Mouse (Mus musculus): Measurements from ENCODE around the gene Art5. TPM values are rescaled to one million over a fixed set of nuclear protein-coding genes. Genes with fewer than 3 reads are reported as not detected.

Art5 gene
- polyA plus RNA-seq, 1 experiment = 6.9 TPM

- Histone ChIP-seq H3ac (ENCODE audit: control insufficient read depth, insufficient read length) (no peak overlapping the region), H3K4me2 (ENCODE audit: low read depth) (peak overlapping the region; percentile 68), H3K36me3 (ENCODE audit: control insufficient read depth, insufficient read depth) (no peaks in the 10 kb centered on the region), H3K4me3 (peak overlapping the region; percentile 23), H3K27me3 (ENCODE audit: control insufficient read depth, insufficient read depth, insufficient read length) (peaks cover 15% of the 10 kb centered on the region), H3K79me2 (ENCODE audit: control insufficient read depth, insufficient read depth) (no peaks in the 10 kb centered on the region)
- TF ChIP-seq TCF12 (IDR thresholded peaks at IDR 0.05; ENCODE audit: insufficient read depth, poor library complexity, severe bottlenecking) (no peak), REST (IDR thresholded peaks at IDR 0.05; ENCODE audit: insufficient read depth, insufficient read length) (no peak), MAX (IDR thresholded peaks at IDR 0.05; ENCODE audit: low read depth) (no peak), POLR2AphosphoS2 (IDR thresholded peaks at IDR 0.05; ENCODE audit: insufficient read length, low read depth) (no peak), MYOG (IDR thresholded peaks at IDR 0.05; ENCODE audit: control insufficient read depth in 1 of 3, insufficient read depth in 1 of 3, insufficient read length in 2 of 3, low read depth in 2 of 3) (no peak), SRF (IDR thresholded peaks at IDR 0.05; ENCODE audit: control insufficient read depth, insufficient read length, low read depth) (no peak), E2F4 (IDR thresholded peaks at IDR 0.05; ENCODE audit: insufficient read depth) (no peak), MYOD1 (IDR thresholded peaks at IDR 0.05; ENCODE audit: control insufficient read depth in 1 of 3, insufficient read length in 2 of 3, low read depth in 2 of 3) (no peak), POLR2A (IDR thresholded peaks at IDR 0.05; ENCODE audit: insufficient read length, low read depth) (no peak), USF1 (IDR thresholded peaks at IDR 0.05; ENCODE audit: low read depth) (no peak), TCF3 (IDR thresholded peaks at IDR 0.05; ENCODE audit: insufficient read length, low read depth) (no peak), CEBPB (IDR thresholded peaks at IDR 0.05; ENCODE audit: insufficient read depth, poor library complexity, severe bottlenecking) (no peak)
Measured at GRCm38 (mm10) chr7:102102241-102102640, 7.0 kb downstream of the Art5 start.

DNA sequence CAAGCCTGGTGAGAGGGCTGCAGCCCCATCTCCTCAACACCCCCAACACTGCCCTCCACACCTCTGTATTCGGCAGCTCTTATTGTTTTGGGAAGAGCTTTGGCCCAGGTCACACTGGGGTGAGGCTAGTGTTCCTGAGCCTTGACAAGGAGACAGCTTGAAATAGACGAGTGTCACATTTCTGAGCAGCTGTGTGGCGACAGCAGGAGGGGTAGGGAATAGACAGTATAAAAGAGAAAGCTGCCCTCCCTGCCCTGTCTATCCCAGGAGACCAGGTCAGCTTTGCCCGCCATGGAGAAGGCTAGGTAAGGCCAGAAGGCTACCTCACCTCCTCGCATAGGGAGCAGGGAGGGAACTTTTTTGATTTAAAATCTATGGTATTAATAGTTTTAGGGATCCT is 7.8 kb downstream of the Art5 start, which contains the start of gene Art1:
Gene Art1 (plus strand): TSS at position 257 of the 400 bp plus-strand sequence.
- TF ChIP-seq POLR2AphosphoS2 (IDR thresholded peaks at IDR 0.05; ENCODE audit: insufficient read length, low read depth) (peak; percentile 74), TCF3 (IDR thresholded peaks at IDR 0.05; ENCODE audit: insufficient read length, low read depth) (no peak), POLR2A (IDR thresholded peaks at IDR 0.05; ENCODE audit: insufficient read length, low read depth) (peak; percentile 71), USF1 (IDR thresholded peaks at IDR 0.05; ENCODE audit: low read depth) (no peak), MYOG (IDR thresholded peaks at IDR 0.05; ENCODE audit: control insufficient read depth in 1 of 3, insufficient read depth in 1 of 3, insufficient read length in 2 of 3, low read depth in 2 of 3) (peak in 2 of 3 experiments; percentile 72 to 76), CEBPB (IDR thresholded peaks at IDR 0.05; ENCODE audit: insufficient read depth, poor library complexity, severe bottlenecking) (no peak), TCF12 (IDR thresholded peaks at IDR 0.05; ENCODE audit: insufficient read depth, poor library complexity, severe bottlenecking) (no peak), E2F4 (IDR thresholded peaks at IDR 0.05; ENCODE audit: insufficient read depth) (no peak), MYOD1 (IDR thresholded peaks at IDR 0.05; ENCODE audit: control insufficient read depth in 1 of 3, insufficient read length in 2 of 3, low read depth in 2 of 3) (peak in 2 of 3 experiments; percentile 54 to 77), MAX (IDR thresholded peaks at IDR 0.05; ENCODE audit: low read depth) (no peak), SRF (IDR thresholded peaks at IDR 0.05; ENCODE audit: control insufficient read depth, insufficient read length, low read depth) (no peak)
- H3K4me3 ChIP-seq = peak within 1 kb of the TSS; percentile 23
- no peaks in the 10 kb centered on the region for H3K36me3 ChIP-seq (ENCODE audit: control insufficient read depth, insufficient read depth)
- no peak within 1 kb of the TSS for H3ac ChIP-seq (ENCODE audit: control insufficient read depth, insufficient read length)
- H3K79me2 ChIP-seq (ENCODE audit: control insufficient read depth, insufficient read depth) = no peaks in the 10 kb centered on the region
- H3K4me2 ChIP-seq (ENCODE audit: low read depth) = peak within 1 kb of the TSS; percentile 68
- peaks cover 8% of the 10 kb centered on the region for H3K27me3 ChIP-seq (ENCODE audit: control insufficient read depth, insufficient read depth, insufficient read length)

GRCm38 (mm10) chr7:102100868-102101267 is 8.4 kb downstream of the Art5 start:
- Histone ChIP-seq H3K4me2 (ENCODE audit: low read depth) (peak overlapping the region; percentile 68), H3K4me3 (no peak overlapping the region)

DNA sequence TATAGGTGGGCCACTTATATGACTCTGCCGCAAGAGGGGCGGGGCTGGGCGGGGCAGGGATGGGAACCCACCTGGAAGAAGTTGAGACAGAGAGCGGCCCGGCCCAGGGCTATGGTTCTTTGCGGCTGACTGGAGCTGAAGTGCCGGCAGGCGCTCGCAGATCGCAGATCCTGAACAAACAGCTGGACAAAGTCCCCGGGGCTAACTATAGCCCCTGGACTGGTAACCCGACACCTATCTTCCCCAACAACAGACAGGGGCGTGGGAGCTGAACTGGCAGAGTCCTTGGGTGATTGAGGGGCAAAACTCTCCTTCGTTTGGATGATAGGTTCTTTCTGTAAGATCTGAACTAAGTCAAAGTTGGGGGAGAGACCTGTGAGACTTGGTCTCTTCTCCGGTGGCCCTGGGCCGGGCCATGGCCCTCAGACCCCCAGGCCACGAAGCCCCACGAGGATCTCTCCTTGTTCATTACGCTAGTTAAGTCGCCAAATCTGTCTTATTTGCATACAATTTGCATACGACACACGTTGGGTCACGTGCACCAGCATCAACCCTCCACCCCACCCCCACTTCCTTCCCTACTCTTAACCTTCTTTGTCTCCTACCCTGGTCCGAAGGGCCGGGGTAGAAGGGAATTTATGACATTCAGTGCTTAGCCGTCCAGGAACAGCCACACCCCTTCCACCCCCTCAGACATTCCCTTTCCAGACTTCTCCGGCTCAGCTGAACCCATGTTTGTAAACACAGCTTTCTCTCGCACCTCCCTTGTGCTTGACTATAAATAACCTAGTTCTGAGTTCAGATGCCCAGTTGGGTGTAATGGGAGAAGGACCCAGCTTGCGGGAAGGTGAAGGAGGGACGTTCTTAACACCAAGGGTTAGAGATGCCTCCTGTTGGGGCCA is 9.3 kb downstream of the Art5 start:
- TF ChIP-seq MYOG (IDR thresholded peaks at IDR 0.05; ENCODE audit: control insufficient read depth in 1 of 3, insufficient read depth in 1 of 3, insufficient read length in 2 of 3, low read depth in 2 of 3) (peak in 2 of 3 experiments; percentile 54 to 75), MYOD1 (IDR thresholded peaks at IDR 0.05; ENCODE audit: control insufficient read depth in 1 of 3, insufficient read length in 2 of 3, low read depth in 2 of 3) (peak in 2 of 3 experiments; percentile 28 to 47), SRF (IDR thresholded peaks at IDR 0.05; ENCODE audit: control insufficient read depth, insufficient read length, low read depth) (no peak), TCF12 (IDR thresholded peaks at IDR 0.05; ENCODE audit: insufficient read depth, poor library complexity, severe bottlenecking) (peak; percentile 19)
- H3K4me3 ChIP-seq = peak overlapping the region; percentile 12

More at GRCm38 (mm10) chr7:102100868-102101267, 8.4 kb downstream of the Art5 start:
- Histone ChIP-seq H3ac (ENCODE audit: control insufficient read depth, insufficient read length) (no peak overlapping the region), H3K79me2 (ENCODE audit: control insufficient read depth, insufficient read depth) (no peaks in the 10 kb centered on the region), H3K36me3 (ENCODE audit: control insufficient read depth, insufficient read depth) (no peaks in the 10 kb centered on the region), H3K27me3 (ENCODE audit: control insufficient read depth, insufficient read depth, insufficient read length) (peaks cover 8% of the 10 kb centered on the region)
- TF ChIP-seq MYOD1 (IDR thresholded peaks at IDR 0.05; ENCODE audit: control insufficient read depth in 1 of 3, insufficient read length in 2 of 3, low read depth in 2 of 3) (no peak), USF1 (IDR thresholded peaks at IDR 0.05; ENCODE audit: low read depth) (peak; percentile 13), SRF (IDR thresholded peaks at IDR 0.05; ENCODE audit: control insufficient read depth, insufficient read length, low read depth) (no peak), TCF12 (IDR thresholded peaks at IDR 0.05; ENCODE audit: insufficient read depth, poor library complexity, severe bottlenecking) (no peak), POLR2A (IDR thresholded peaks at IDR 0.05; ENCODE audit: insufficient read length, low read depth) (no peak), POLR2AphosphoS2 (IDR thresholded peaks at IDR 0.05; ENCODE audit: insufficient read length, low read depth) (no peak), E2F4 (IDR thresholded peaks at IDR 0.05; ENCODE audit: insufficient read depth) (no peak), TCF3 (IDR thresholded peaks at IDR 0.05; ENCODE audit: insufficient read length, low read depth) (no peak)

More for the DNA sequence above, 9.3 kb downstream of the Art5 start:
- Histone ChIP-seq H3K79me2 (ENCODE audit: control insufficient read depth, insufficient read depth) (no peaks in the 10 kb centered on the region), H3K4me2 (ENCODE audit: low read depth) (peak overlapping the region; percentile 68), H3ac (ENCODE audit: control insufficient read depth, insufficient read length) (no peak overlapping the region), H3K27me3 (ENCODE audit: control insufficient read depth, insufficient read depth, insufficient read length) (peaks cover 8% of the 10 kb centered on the region), H3K36me3 (ENCODE audit: control insufficient read depth, insufficient read depth) (no peaks in the 10 kb centered on the region)

Data from myocyte (in vitro differentiated cells).